Mouse (Mus musculus) stomach, embryonic 16.5 days (tissue): ENCODE data around the gene Itga6. TPM values are rescaled to one million over a fixed set of nuclear protein-coding genes. Genes with fewer than 3 reads are reported as not detected.
A peak's percentile ranks its signal among the peaks of the same experiment; 100 is the strongest.
"Not testable (repeated sequence)": the region's sequence is repeated elsewhere in the genome, so short reads cannot be mapped to it uniquely, and the experiment has no call there.

Experiments used
- ATAC-seq: fragments of 200-750 bp; cut with Nextera tagmentation; 2 replicates; pipeline ENCODE4 v1.8.0; 2017; ENCODE audit warnings: moderate number of reproducible peaks, moderate TSS enrichment; ENCODE audit not compliant: insufficient read depth, low FRiP score
- H3K27ac ChIP-seq: fragments of 300-500 bp; sonication (generic); 2 replicates; pipeline ENCODE4 v1.5.1; 2014; ENCODE audit warnings: low read length
- H3K27me3 ChIP-seq: fragments of 300-500 bp; sonication (generic); 2 replicates; pipeline ENCODE4 v1.6.1; 2014; ENCODE audit warnings: low read length, control low read depth, mixed read lengths; ENCODE audit not compliant: control insufficient read depth, insufficient read depth
- H3K36me3 ChIP-seq: fragments of 300-500 bp; sonication (generic); 2 replicates; pipeline ENCODE4 v1.6.1; 2014; ENCODE audit warnings: low read length; ENCODE audit not compliant: control insufficient read depth, insufficient read depth
- H3K4me1 ChIP-seq: fragments of 300-500 bp; sonication (generic); 2 replicates; pipeline ENCODE4 v1.6.1; 2014; ENCODE audit warnings: low read length, control low read depth, mixed read lengths; ENCODE audit not compliant: control insufficient read depth, insufficient read depth
- H3K4me2 ChIP-seq: fragments of 300-500 bp; sonication (generic); 2 replicates; pipeline ENCODE4 v1.6.1; 2014; ENCODE audit warnings: low read depth, low read length, mixed read lengths
- H3K4me3 ChIP-seq: fragments of 300-500 bp; sonication (generic); replicated peaks from 2 replicates; pipeline ENCODE4 v1.5.1; 2014; ENCODE audit warnings: mild to moderate bottlenecking, low read length
- H3K9ac ChIP-seq: fragments of 300-500 bp; sonication (generic); 2 replicates; pipeline ENCODE4 v1.6.1; 2014; ENCODE audit warnings: low read length
- H3K9me3 ChIP-seq: fragments of 300-500 bp; sonication (generic); replicated peaks from 2 replicates; pipeline ENCODE4 v1.6.1; 2016; ENCODE audit warnings: low read length, control low read depth; ENCODE audit not compliant: control insufficient read depth
- WGBS: fragments of 180-500 bp; shearing (Covaris S2); extraction: QIAGEN DNeasy Blood & Tissue Kit; methylation state at CpG from one replicate; pipeline ENCODE4 v1.1.7; 2014; 5-methylcytosine and 5-hydroxymethylcytosine counted together
- polyA plus RNA-seq: library from polyadenylated mRNA; unstranded; fragments of >200 nt; fragmentation: Nextera tagmentation; extraction: Ambion mirVana; gene quantifications from 2 replicates; pipeline ENCODE4 v1.2.1, GENCODE M21; 2015

Itga6 gene
- polyA plus RNA-seq, 1 experiment from 2014 or later = 47.1 TPM

- H3K9ac ChIP-seq = no peak overlapping the region
- ATAC-seq = no peak
- 0 out of 2 replicates have a peak, but pooled peaks cover 3% of the 10 kb centered on the region for H3K4me1 ChIP-seq
- no peaks in the 10 kb centered on the region for H3K36me3 ChIP-seq
- H3K27ac ChIP-seq = no peak overlapping the region
- H3K4me3 ChIP-seq = no peak overlapping the region
- no peak overlapping the region for H3K4me2 ChIP-seq
- 97% methylated on average over 5 of the region's 5 CpGs for WGBS
- H3K9me3 ChIP-seq = no peaks in the 10 kb centered on the region
- no peaks in the 10 kb centered on the region for H3K27me3 ChIP-seq
Measured at GRCm38 (mm10) chr2:71714416-71714815, 31.0 kb upstream of the Itga6 start.

- Histone ChIP-seq H3K9ac (no peak overlapping the region), H3K4me2 (no peak overlapping the region), H3K36me3 (no peaks in the 10 kb centered on the region), H3K4me3 (no peak overlapping the region), H3K4me1 (0 out of 2 replicates have a peak, but pooled peaks cover 3% of the 10 kb centered on the region), H3K27me3 (no peaks in the 10 kb centered on the region), H3K9me3 (no peaks in the 10 kb centered on the region), H3K27ac (no peak overlapping the region; the same call in 1 of the 2 replicates)
- whole genome bisulfite sequencing = 37% methylated on average over 9 of the region's 9 CpGs
- ATAC-seq = no peak
Measured at GRCm38 (mm10) chr2:71719005-71719386, 26.4 kb upstream of the Itga6 start.

- Histone ChIP-seq H3K36me3 (no peaks in the 10 kb centered on the region), H3K9me3 (no peaks in the 10 kb centered on the region), H3K4me1 (0 out of 2 replicates have a peak, but pooled peaks cover 3% of the 10 kb centered on the region), H3K9ac (no peak overlapping the region), H3K27ac (no peak overlapping the region; the same call in 1 of the 2 replicates), H3K4me2 (no peak overlapping the region), H3K4me3 (no peak overlapping the region), H3K27me3 (no peaks in the 10 kb centered on the region)
- 62% methylated on average over 5 of the region's 5 CpGs for WGBS
- peak; percentile 62 for ATAC-seq
Measured at GRCm38 (mm10) chr2:71719387-71720034, 25.9 kb upstream of the Itga6 start.

GRCm38 (mm10) chr2:71720556-71720955, 24.9 kb upstream of the Itga6 start:
- 41% methylated on average over 2 of the region's 2 CpGs for WGBS
- H3K27ac ChIP-seq, H3K4me3 ChIP-seq, H3K9ac ChIP-seq, H3K36me3 ChIP-seq, H3K27me3 ChIP-seq, H3K4me2 ChIP-seq, H3K9me3 ChIP-seq, ATAC-seq, H3K4me1 ChIP-seq: not testable (repeated sequence)

- WGBS = 55% methylated on average over 5 of the region's 5 CpGs
- Histone ChIP-seq H3K36me3 (no peaks in the 10 kb centered on the region), H3K27ac (no peak overlapping the region), H3K4me1 (0 out of 2 replicates have a peak, but pooled peaks cover 3% of the 10 kb centered on the region), H3K4me2 (no peak overlapping the region), H3K4me3 (no peak overlapping the region), H3K9ac (no peak overlapping the region), H3K27me3 (no peaks in the 10 kb centered on the region), H3K9me3 (no peaks in the 10 kb centered on the region)
- ATAC-seq = no peak
Measured at GRCm38 (mm10) chr2:71722913-71723312, 22.5 kb upstream of the Itga6 start.

DNA sequence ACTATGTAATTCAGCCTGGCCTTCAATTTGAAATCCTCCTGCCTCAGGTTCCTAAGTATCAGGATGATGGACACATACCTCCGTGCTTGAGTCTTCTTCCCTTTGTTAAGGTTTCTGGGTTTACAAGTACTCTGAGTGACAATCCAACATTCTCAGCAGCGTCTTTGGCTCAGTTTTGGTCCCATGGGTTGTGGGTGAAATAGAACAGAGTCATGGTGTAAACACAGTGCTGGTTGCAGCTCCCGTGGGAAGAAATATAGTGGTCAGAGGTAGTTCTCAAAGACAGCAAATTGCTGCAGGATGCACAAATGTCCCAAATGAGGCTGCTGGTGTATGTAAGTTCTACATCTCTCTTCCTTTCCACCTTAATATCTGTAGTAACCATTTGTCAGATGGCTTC, 21.8 kb upstream of the Itga6 start:
- no peak for ATAC-seq
- 73% methylated on average over 3 of the region's 3 CpGs for WGBS
- Histone ChIP-seq H3K4me2 (no peak overlapping the region), H3K4me1 (0 out of 2 replicates have a peak, but pooled peaks cover 3% of the 10 kb centered on the region), H3K27me3 (no peaks in the 10 kb centered on the region), H3K4me3 (no peak overlapping the region), H3K9ac (no peak overlapping the region), H3K9me3 (no peaks in the 10 kb centered on the region), H3K36me3 (no peaks in the 10 kb centered on the region), H3K27ac (no peak overlapping the region)

DNA sequence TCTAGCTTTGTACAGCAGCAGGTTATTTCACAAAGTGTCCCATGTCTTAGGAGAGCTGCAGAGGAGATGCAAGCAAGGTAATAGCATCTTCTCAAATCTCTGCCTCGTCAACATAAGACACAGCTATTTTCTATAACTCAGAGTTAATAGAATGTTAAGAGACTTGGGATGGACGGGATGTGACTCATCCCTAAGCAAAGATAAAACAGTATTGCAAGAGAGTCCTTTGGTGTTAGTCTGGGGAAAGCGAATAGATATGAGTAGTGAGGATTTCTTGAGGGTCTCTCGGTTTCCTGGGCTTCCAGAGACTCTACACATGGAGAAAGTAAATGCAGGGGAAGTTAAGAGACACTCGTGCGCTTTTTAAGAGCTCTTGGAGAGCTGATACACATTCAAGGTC, 21.4 kb upstream of the Itga6 start:
- Histone ChIP-seq H3K4me3 (no peak overlapping the region), H3K4me1 (0 out of 2 replicates have a peak, but pooled peaks cover 2% of the 10 kb centered on the region), H3K27ac (no peak overlapping the region), H3K9me3 (no peaks in the 10 kb centered on the region), H3K9ac (no peak overlapping the region), H3K4me2 (no peak overlapping the region), H3K27me3 (no peaks in the 10 kb centered on the region), H3K36me3 (no peaks in the 10 kb centered on the region)
- 71% methylated on average over 6 of the region's 6 CpGs for WGBS
- ATAC-seq = no peak

GRCm38 (mm10) chr2:71725446-71725845, 20.0 kb upstream of the Itga6 start:
- Histone ChIP-seq H3K27ac (no peak overlapping the region), H3K36me3 (no peaks in the 10 kb centered on the region), H3K9me3 (no peaks in the 10 kb centered on the region), H3K4me3 (no peak overlapping the region), H3K27me3 (no peaks in the 10 kb centered on the region), H3K4me1 (no peaks in the 10 kb centered on the region), H3K9ac (no peak overlapping the region), H3K4me2 (no peak overlapping the region)
- ATAC-seq = no peak
- WGBS = 87% methylated on average over 1 of the region's 1 CpGs

DNA sequence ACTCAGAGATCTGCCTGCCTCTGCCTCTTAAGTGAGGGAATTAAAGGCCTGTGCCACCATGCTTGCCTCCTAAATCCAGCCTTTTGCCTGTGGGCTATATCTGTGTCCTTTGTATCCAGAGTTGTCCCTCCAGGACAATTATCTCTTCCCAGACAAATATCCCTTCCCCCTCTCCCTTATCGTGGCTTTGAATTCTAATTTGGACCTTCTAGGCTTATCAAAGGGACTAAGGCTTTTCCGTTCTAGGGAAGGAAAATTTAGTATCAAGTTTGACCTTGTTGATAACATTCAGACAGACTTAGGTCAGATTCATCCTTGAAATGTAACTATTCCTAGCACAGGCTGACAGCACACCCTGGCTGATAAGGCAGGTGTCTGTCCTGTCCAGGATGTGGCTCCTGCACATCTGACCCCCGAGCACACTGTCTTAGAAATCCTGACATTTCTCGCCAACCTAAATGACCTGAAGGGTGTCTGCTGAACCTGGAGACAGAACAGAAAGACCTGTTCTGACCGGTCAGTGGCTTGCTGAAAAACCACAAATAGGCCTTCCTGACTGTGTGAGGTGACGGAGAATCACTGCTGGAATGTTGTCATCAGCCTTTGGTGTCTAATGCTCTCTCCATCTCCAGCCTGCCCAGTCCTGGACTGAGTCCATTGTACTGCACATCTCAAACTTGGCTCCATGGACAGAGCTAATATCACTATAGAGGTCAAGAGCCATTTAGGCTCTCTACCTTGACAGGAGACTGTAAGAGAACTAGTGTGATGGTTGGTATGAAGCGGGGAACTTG, 18.3 kb upstream of the Itga6 start:
- 81% methylated on average over 7 of the region's 7 CpGs for WGBS
- Histone ChIP-seq H3K27ac (no peak overlapping the region), H3K27me3 (no peaks in the 10 kb centered on the region)

More for the DNA sequence above, 18.3 kb upstream of the Itga6 start:
- Histone ChIP-seq H3K4me3 (no peak overlapping the region), H3K4me2 (no peak overlapping the region), H3K4me1 (no peaks in the 10 kb centered on the region), H3K9me3 (no peaks in the 10 kb centered on the region), H3K9ac (no peak overlapping the region), H3K36me3 (no peaks in the 10 kb centered on the region)
- ATAC-seq = no peak
